Mouse (Mus musculus): Measurements from ENCODE around the gene Fam221a. TPM values are rescaled to one million over a fixed set of nuclear protein-coding genes. Genes with fewer than 3 reads are reported as not detected.

The Fam221a gene
- polyA plus RNA-seq, 1 experiment = 2.9 TPM

DNA sequence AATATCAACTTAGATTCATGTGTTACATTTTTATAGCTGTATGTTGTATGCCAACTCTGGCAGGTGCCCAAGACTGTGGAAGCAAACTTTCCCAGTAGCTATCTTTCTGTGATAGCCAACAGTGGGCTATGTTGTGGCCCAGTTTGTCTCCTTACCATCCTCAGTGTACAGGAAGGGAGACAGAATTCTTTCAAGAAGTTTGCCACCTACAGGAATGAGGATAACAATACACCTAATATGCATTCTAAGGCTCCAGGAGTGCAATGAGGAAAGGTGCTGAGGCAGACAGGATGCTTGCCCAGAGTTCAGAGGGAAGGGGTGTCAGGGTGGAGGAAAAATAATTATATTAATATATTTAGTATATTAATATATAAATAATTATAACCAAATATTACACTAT lies 7.1 kb upstream of the Fam221a start:
- no peaks in the 10 kb centered on the region for H3K79me3 ChIP-seq (ENCODE audit: low read depth)
- TF ChIP-seq MYOD1 (IDR thresholded peaks at IDR 0.05; ENCODE audit: control insufficient read depth, insufficient read length, low read depth) (no peak), CEBPB (IDR thresholded peaks at IDR 0.05; ENCODE audit: low read depth) (no peak), USF1 (IDR thresholded peaks at IDR 0.05; ENCODE audit: low read depth) (no peak), MYOG (IDR thresholded peaks at IDR 0.05; ENCODE audit: control insufficient read depth, extremely low read depth, insufficient read length) (no peak)
- no peak overlapping the region for H3K4me3 ChIP-seq (ENCODE audit: insufficient read depth, poor library complexity, severe bottlenecking)
- no peaks in the 10 kb centered on the region for H3K79me2 ChIP-seq (ENCODE audit: control insufficient read depth, insufficient read depth)
- H3K36me3 ChIP-seq (ENCODE audit: control insufficient read depth, insufficient read depth) = no peaks in the 10 kb centered on the region
- H3ac ChIP-seq (ENCODE audit: control insufficient read depth, insufficient read length, low read depth) = no peak overlapping the region
- no peaks in the 10 kb centered on the region for H3K27me3 ChIP-seq (ENCODE audit: control insufficient read depth, insufficient read depth, insufficient read length)

DNA sequence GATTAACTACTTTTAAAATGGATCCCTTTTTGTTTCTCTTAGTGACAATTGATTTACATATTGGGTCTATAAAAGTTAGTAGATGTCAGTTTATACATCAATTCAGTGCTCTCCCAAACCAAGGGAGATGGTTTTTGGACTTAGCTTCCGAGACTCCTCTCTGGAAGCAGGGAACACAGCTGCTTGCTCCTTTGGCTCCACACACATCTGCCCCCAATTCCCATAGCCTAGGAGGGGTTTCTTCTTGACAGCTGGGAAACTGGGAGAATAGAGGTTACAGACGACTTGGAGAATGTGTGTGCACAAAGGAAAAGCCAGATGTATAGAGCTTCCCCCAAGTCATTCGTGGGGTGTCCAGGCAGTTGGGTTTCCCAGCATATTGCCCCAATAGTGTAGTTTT lies 673 bp downstream of the Fam221a start:
- TF ChIP-seq MYOD1 (IDR thresholded peaks at IDR 0.05; ENCODE audit: control insufficient read depth, insufficient read length, low read depth) (no peak), MAX (IDR thresholded peaks at IDR 0.05) (no peak), CEBPB (IDR thresholded peaks at IDR 0.05; ENCODE audit: low read depth) (no peak), MYOG (IDR thresholded peaks at IDR 0.05; ENCODE audit: control insufficient read depth, extremely low read depth, insufficient read length) (no peak), USF1 (IDR thresholded peaks at IDR 0.05; ENCODE audit: low read depth) (no peak), FOSL1 (IDR thresholded peaks at IDR 0.05; ENCODE audit: insufficient read depth, low read length, poor library complexity, severe bottlenecking) (no peak), CTCF (IDR thresholded peaks at IDR 0.05; ENCODE audit: control insufficient read depth, insufficient read depth, insufficient read length) (no peak)
- no peaks in the 10 kb centered on the region for H3K79me3 ChIP-seq (ENCODE audit: low read depth)

DNA sequence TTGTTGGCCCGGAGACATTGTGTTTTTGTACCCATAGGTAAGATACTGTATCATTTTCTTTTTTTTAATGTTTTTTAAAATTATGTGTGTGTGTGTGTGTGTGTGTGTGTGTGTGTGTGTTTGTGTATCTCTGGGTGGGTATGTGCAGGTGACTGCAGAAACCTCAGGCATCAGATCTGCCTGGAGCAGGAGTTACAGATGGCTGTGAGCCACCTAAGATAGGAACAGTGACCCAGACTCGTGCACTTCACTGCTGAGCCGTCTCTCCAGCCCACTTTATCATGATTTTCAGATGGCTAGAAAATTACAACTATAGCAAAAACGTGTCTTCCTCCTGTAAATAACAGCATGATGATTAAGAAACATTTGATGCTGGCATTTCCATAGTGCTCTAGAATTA lies 5.2 kb downstream of the Fam221a start:
- Histone ChIP-seq H3ac (ENCODE audit: control insufficient read depth, insufficient read length, low read depth) (no peak overlapping the region), H3K79me2 (ENCODE audit: control insufficient read depth, insufficient read depth) (no peaks in the 10 kb centered on the region), H3K4me3 (ENCODE audit: insufficient read depth, poor library complexity, severe bottlenecking) (no peak overlapping the region), H3K27me3 (ENCODE audit: control insufficient read depth, insufficient read depth, insufficient read length) (no peaks in the 10 kb centered on the region), H3K79me3 (ENCODE audit: low read depth) (no peaks in the 10 kb centered on the region), H3K36me3 (ENCODE audit: control insufficient read depth, insufficient read depth) (no peaks in the 10 kb centered on the region)
- no peak for TF ChIP-seq CEBPB (IDR thresholded peaks at IDR 0.05; ENCODE audit: low read depth)
- no peak for TF ChIP-seq FOSL1 (IDR thresholded peaks at IDR 0.05; ENCODE audit: insufficient read depth, low read length, poor library complexity, severe bottlenecking)
- no peak for TF ChIP-seq MAX (IDR thresholded peaks at IDR 0.05)
- TF ChIP-seq MYOD1 (IDR thresholded peaks at IDR 0.05; ENCODE audit: control insufficient read depth, insufficient read length, low read depth) = no peak
- no peak for TF ChIP-seq USF1 (IDR thresholded peaks at IDR 0.05; ENCODE audit: low read depth)
- no peak for TF ChIP-seq MYOG (IDR thresholded peaks at IDR 0.05; ENCODE audit: control insufficient read depth, extremely low read depth, insufficient read length)
- no peak for TF ChIP-seq CTCF (IDR thresholded peaks at IDR 0.05; ENCODE audit: control insufficient read depth, insufficient read depth, insufficient read length)

More for the DNA sequence above, 673 bp downstream of the Fam221a start:
- no peaks in the 10 kb centered on the region for H3K79me2 ChIP-seq (ENCODE audit: control insufficient read depth, insufficient read depth)
- H3K36me3 ChIP-seq (ENCODE audit: control insufficient read depth, insufficient read depth) = no peaks in the 10 kb centered on the region
- no peak overlapping the region for H3ac ChIP-seq (ENCODE audit: control insufficient read depth, insufficient read length, low read depth)
- no peaks in the 10 kb centered on the region for H3K27me3 ChIP-seq (ENCODE audit: control insufficient read depth, insufficient read depth, insufficient read length)
- H3K4me3 ChIP-seq (ENCODE audit: insufficient read depth, poor library complexity, severe bottlenecking) = peak overlapping the region; percentile 23

DNA sequence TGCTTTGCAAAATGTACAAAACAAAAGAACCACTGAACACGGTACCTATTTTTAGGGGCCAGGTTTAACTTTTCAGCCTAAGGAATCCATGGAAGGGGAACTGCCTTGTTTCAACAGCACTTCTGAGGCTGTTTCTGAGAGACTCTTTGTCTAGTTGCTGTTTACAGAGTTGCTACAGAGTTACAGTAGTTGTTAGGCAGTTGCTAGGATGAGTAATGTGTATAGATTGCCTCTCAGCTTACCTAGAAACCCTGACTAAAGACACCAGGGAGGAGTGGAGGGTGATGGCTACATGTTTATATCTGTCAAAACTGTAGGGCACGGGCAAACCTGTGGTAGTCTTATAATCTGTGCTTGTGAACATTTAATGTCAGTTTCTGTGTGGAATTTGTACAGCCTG lies 6.4 kb downstream of the Fam221a start:
- H3K36me3 ChIP-seq (ENCODE audit: control insufficient read depth, insufficient read depth) = no peaks in the 10 kb centered on the region
- no peaks in the 10 kb centered on the region for H3K27me3 ChIP-seq (ENCODE audit: control insufficient read depth, insufficient read depth, insufficient read length)
- no peak overlapping the region for H3ac ChIP-seq (ENCODE audit: control insufficient read depth, insufficient read length, low read depth)

DNA sequence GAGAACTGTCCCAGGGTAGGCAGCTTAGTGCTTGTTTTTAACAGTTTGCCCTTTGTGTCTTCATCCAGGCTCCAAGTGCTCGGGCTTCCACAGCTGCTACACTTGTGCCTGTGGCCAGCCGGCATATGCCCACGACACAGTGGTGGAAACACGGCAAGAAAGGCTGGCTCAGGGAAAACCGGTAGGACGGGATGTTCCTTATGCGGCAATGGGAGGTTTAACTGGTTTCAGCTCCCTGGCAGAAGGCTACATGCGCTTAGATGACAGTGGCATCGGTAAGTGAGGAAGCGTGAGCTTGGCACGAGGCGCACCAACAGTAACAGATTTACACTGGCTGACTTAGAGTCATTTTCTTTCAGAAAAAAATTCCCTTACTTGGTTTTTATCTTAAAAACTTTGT lies 10.8 kb downstream of the Fam221a start:
- Histone ChIP-seq H3ac (ENCODE audit: control insufficient read depth, insufficient read length, low read depth) (no peak overlapping the region), H3K36me3 (ENCODE audit: control insufficient read depth, insufficient read depth) (no peaks in the 10 kb centered on the region), H3K79me2 (ENCODE audit: control insufficient read depth, insufficient read depth) (no peaks in the 10 kb centered on the region), H3K4me3 (ENCODE audit: insufficient read depth, poor library complexity, severe bottlenecking) (no peak overlapping the region), H3K27me3 (ENCODE audit: control insufficient read depth, insufficient read depth, insufficient read length) (no peaks in the 10 kb centered on the region), H3K79me3 (ENCODE audit: low read depth) (no peaks in the 10 kb centered on the region)
- TF ChIP-seq USF1 (IDR thresholded peaks at IDR 0.05; ENCODE audit: low read depth) (no peak), MAX (IDR thresholded peaks at IDR 0.05) (no peak), FOSL1 (IDR thresholded peaks at IDR 0.05; ENCODE audit: insufficient read depth, low read length, poor library complexity, severe bottlenecking) (no peak), MYOG (IDR thresholded peaks at IDR 0.05; ENCODE audit: control insufficient read depth, extremely low read depth, insufficient read length) (no peak)

More for the DNA sequence above, 6.4 kb downstream of the Fam221a start:
- no peaks in the 10 kb centered on the region for H3K79me2 ChIP-seq (ENCODE audit: control insufficient read depth, insufficient read depth)
- no peaks in the 10 kb centered on the region for H3K79me3 ChIP-seq (ENCODE audit: low read depth)
- TF ChIP-seq MYOD1 (IDR thresholded peaks at IDR 0.05; ENCODE audit: control insufficient read depth, insufficient read length, low read depth) = no peak
- no peak for TF ChIP-seq MAX (IDR thresholded peaks at IDR 0.05)
- TF ChIP-seq MYOG (IDR thresholded peaks at IDR 0.05; ENCODE audit: control insufficient read depth, extremely low read depth, insufficient read length) = no peak
- TF ChIP-seq CEBPB (IDR thresholded peaks at IDR 0.05; ENCODE audit: low read depth) = no peak
- TF ChIP-seq FOSL1 (IDR thresholded peaks at IDR 0.05; ENCODE audit: insufficient read depth, low read length, poor library complexity, severe bottlenecking) = no peak
- no peak for TF ChIP-seq CTCF (IDR thresholded peaks at IDR 0.05; ENCODE audit: control insufficient read depth, insufficient read depth, insufficient read length)
- no peak for TF ChIP-seq USF1 (IDR thresholded peaks at IDR 0.05; ENCODE audit: low read depth)
- H3K4me3 ChIP-seq (ENCODE audit: insufficient read depth, poor library complexity, severe bottlenecking) = no peak overlapping the region

DNA sequence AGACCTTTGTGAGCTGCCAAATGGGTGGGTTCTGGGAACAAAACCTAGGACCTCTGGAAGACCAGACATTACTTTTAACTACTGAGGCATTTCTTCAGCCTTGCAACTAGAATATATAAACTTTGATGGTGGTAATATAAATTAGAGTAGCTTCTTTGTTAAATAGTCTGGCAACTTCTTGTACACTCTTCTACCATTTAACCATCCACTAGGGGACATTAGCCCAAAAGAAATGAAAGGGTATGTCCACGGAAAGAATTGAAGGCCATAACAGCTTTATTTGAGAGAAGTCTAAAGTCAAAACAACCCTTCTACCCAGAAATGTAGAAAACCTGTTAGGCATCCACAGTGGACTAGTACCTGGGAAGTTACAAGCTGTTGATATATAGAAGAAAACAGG lies 26.7 kb downstream of the Fam221a start:
- H3K4me3 ChIP-seq (ENCODE audit: insufficient read depth, poor library complexity, severe bottlenecking) = no peak overlapping the region
- H3K79me2 ChIP-seq (ENCODE audit: control insufficient read depth, insufficient read depth) = no peaks in the 10 kb centered on the region
- TF ChIP-seq CTCF (IDR thresholded peaks at IDR 0.05; ENCODE audit: control insufficient read depth, insufficient read depth, insufficient read length) = no peak
- no peak for TF ChIP-seq MAX (IDR thresholded peaks at IDR 0.05)
- TF ChIP-seq CEBPB (IDR thresholded peaks at IDR 0.05; ENCODE audit: low read depth) = no peak
- no peaks in the 10 kb centered on the region for H3K36me3 ChIP-seq (ENCODE audit: control insufficient read depth, insufficient read depth)
- no peak overlapping the region for H3ac ChIP-seq (ENCODE audit: control insufficient read depth, insufficient read length, low read depth)
- H3K27me3 ChIP-seq (ENCODE audit: control insufficient read depth, insufficient read depth, insufficient read length) = no peaks in the 10 kb centered on the region
- no peaks in the 10 kb centered on the region for H3K79me3 ChIP-seq (ENCODE audit: low read depth)

Data from C2C12 (cell line).